Mouse (Mus musculus) 3T3-L1 (cell line): ENCODE results near the gene Mmp14.

Source experiments
- DNase-seq: peaks from one replicate; pipeline ENCODE4 v3.0.0-alpha.2; 2015; ENCODE audit warnings: low read depth, low spot score

Gene Mmp14

DNA sequence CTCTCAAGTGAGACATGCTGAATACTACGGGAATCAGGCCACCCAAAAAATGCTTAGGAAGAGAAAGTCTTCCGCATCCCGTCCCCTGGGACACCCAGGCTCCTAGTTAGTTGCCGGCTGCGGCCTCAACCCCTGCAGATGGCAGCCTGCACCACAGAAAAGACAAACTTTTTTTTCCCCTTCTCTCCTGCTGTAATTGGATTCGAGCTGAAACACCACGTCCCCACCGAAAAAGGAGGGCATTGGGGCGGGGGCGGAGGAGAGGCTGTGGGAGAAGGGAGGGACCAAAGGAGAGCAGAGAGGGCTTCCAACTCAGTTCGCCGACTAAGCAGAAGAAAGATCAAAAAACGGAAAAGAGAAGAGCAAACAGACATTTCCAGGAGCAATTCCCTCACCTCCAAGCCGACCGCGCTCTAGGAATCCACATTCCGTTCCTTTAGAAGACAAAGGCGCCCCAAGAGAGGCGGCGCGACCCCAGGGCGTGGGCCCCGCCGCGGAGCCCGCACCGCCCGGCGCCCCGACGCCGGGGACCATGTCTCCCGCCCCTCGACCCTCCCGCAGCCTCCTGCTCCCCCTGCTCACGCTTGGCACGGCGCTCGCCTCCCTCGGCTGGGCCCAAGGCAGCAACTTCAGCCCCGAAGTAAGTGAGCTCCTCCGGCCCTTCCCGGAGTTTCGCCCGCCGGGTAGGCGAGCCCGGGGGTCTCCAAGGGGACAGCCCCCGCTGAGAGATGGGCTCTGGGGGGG is at the start of gene Mmp14:
Gene Mmp14, plus strand, starts transcription at position 279 of the 744 bp plus-strand sequence.
- peak; percentile 92 for DNase-seq

DNA sequence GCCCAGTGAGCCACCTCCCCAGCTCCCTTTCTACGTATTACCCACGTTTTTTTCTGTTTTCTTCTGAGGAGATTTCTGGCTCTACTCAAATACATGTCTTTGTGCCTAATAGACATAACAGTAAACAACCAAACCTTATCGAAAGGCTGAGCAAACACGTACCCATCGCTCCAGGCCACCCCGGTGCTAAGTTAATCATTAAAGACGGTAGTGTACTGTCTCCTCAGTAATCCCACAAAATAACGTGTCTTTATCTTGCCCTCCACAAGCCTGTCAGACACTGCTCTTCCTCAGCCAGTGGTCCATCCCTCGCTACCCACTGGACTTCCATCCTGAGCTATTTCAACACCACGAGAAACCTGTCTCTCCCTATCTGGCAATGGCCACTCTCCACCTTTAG is 49.6 kb upstream of the Mmp14 start:
- DNase-seq, result no peak

DNA sequence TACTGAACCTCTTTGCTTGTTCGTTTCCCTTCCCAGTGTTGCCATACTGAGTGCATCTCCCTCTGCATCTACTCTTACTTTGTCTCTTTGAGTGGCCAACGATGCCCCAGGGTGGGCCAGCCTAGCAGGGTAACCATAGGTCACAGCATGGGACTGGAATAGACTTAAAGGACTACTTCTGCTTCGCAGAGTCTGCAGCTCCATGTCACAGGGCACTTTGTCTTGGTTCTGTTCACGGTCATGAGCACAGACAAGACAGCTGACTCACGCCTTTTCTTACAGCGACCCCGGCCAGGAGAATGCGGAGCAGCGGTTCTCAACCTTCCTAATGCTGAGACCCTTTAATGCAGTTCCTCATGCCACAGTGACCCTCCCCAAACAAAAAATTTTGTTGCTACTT is 48.8 kb upstream of the Mmp14 start:
- DNase-seq, result no peak

DNA sequence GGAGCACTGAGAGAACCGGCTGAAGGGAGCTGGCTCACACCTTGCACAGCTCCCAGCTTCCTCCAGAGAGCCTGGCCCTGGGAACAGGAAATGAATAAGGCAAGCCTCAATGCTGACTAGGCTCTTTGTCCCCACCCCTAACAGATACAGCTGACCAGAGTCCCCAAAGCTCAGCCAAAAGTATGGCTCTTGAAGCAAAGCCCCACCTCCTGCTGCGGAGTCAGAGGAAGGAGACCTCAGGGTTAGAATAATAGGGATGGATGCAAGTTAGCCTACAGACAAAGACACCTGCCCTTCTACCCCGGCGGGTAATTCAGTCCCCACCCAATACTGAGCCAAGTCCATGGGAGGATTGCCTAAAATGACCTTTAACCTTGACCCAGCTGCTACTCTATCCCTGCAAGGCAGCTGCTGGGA is 48.0 kb upstream of the Mmp14 start:
- peak; percentile 30 for DNase-seq

DNA sequence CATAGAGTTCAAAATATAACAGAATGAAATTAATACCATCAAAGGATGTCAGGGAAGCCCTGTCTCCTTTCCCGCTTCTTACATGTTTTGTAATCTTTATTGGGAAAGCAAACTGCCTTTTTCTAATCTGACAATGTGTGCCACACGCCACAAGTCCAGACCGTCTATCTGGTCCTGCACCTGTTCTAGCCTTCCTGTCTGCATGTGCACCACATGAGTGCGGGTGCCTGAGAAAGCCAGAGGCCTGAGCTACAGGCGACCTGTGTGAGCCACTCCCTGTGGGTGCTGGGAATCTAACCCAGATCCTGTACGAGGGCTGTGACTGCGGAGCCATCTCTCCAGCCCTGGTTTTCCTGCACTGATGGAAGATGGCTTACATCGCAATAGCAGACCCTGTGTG is 47.0 kb upstream of the Mmp14 start:
- DNase-seq, result no peak

DNA sequence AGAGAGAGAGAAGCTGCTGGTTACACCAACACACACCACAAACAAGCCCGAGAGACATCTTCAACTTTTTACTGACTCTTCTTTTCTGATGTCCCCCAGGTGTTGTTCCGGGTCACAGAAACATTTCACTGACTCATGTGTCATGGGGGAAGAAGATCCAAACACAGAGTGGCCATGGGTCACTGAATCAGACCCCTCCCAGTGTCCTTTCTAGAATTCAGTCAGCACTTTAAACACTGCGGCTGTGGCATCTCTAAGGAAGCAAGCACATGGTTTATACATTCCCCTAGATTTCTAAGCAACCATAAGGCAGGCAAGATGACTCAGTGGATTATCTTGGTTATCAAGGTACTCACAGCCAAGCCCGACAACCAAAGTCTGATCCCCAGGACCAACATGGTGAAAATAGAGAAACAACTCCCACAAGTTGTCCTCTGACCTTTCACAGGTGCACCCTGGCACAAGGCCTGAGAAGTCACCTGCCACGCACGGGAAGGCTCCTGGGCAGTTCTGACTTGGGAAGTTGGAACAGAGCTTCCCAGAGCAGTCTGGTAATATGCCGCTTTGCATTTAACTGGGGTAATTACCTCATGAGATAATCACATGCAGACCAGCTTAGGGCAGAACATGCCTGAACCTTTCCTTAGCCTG is 45.3 kb upstream of the Mmp14 start:
- no peak for DNase-seq

DNA sequence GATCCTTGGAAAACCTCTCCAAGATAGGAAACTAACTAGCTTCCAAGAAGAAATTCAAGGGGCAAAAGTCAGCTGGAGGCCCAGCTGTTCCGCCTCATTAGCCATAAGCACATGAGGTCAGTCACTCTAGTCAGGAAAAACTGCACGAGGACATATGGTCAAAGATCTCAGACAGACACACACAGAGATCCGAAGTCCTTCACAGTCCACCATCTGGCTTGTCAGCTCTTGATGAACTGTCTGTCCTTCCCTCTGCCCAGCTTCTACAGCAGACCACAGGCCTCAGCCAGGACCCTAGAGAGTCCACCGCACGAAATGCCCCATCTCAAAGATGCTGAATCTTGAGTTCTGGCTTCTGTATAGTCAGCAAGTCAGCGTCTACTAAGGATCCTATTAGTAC is 43.9 kb upstream of the Mmp14 start:
- no peak for DNase-seq

DNA sequence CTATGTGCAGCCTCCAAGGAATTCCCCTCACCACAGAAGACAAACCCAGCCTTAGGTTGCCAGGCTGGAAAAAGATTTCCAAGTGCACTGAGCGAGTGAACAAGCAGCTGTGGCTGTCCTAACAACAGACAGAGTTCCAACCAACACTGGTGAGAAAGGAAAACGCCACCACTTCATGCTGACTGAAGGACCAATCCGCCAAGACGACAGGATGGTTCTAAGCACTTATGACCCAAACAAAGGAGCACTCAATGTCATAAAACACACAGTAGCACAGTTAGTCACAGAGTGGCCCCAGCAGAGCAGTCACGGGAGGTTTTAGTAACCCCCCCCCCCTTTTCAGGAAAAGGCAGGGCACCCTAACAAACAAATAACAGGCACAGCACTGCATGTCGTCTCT is 40.6 kb upstream of the Mmp14 start:
- DNase-seq, result no peak

DNA sequence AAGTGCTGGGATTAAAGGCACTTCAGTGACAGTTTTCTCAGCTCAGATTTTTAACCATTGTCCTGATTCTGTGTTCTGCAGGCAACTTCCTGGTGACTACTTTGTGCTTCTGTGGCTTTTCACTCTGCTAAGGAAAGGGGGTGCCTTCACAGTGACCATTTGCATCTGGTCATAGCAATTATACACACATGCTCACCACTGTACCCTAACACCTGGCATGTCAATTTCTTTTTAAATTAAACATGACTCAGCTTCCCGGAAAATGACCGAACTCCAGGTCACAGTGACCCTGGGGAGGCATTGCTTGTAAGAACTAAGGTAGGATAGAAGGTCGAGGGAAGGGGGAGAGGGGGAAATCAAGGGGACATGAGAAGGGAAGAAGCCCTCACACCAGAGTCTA is 37.6 kb upstream of the Mmp14 start:
- DNase-seq, result no peak

DNA sequence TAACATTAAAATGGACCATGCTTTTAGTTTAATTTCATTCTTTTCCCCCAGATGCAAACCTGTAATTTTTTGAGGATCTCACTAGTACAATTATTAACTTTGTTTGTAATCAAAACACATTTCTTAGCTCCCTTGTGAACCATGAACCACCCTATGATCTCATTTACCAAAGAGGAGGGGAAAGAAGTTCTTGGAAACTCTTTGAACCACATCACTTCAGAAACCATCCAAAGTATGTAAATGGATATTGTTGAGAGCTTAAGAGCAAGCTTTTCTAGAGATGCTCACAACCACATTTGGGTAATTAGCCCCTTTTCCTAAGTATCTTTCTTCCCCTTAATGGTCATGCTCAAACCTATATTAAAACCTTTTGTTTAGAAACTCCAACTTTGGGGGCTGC is 37.1 kb upstream of the Mmp14 start:
- DNase-seq, result no peak

DNA sequence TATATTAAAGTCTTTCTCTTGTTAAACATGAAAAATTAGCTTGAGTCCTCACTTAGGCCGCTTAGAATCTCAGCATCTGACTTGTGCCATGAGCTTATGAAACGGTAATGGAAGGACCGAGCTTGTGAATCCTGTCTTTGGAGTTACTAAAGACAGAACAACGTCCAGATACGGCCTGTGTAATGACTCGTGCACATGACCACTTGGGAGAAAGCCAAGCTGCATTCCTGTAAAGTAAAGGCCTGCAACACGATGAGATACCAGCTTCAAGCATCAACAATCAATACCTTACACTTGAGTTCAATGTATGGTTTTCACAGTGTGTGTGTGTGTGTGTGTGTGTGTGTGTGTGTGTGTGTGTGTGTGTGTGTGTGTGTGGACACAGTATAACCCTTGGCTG is 34.7 kb upstream of the Mmp14 start:
- peak; percentile 9 for DNase-seq

DNA sequence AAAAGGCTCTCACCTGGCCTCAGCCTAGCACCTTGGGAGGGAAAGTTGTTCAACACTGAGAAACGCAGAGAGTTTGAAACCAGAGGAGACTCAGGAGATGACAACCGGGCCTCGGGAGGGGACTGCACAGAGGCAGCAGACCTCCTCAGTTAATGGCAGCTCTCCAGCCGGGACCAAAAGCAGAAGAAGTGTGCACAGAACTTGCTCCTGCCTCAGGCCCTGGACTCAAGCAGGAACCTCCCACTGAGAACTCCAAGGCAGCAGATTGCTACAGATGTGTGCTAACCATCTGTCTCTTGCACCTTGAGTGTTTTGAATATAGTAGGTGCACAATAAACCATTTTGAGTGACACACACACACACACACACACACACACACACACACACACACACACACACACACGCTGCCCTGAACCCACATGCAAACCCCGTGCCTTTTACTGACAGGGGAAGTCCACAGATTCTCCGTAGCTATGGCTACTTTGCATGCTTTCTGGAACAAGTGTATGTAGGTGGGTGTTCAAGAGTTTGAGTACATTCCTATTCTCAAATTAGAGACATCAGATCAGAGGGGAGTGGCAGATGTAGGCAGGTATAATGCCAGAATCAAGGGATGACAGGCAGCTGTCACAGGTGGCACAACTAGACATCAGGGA is 33.4 kb upstream of the Mmp14 start:
- DNase-seq, result no peak

DNA sequence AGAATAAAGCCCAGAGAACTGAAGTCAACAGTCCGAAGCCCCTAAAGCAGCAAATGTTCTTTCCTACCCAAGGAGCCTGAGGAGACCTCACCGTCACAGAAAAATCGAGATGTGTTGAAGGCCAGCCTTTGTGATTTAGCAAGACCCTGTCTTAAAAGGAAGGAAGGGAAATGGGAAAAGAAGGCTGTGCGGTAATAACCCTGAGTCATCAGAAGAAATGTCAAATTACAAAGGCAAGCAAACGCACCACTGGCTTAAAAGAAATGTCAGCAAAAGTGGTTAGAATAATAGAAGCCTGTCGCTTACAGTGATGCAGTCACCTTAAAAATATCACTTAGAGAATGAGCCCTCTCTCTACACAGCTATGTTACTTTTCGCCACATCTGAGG is 32.9 kb upstream of the Mmp14 start:
- peak; percentile 14 for DNase-seq

DNA sequence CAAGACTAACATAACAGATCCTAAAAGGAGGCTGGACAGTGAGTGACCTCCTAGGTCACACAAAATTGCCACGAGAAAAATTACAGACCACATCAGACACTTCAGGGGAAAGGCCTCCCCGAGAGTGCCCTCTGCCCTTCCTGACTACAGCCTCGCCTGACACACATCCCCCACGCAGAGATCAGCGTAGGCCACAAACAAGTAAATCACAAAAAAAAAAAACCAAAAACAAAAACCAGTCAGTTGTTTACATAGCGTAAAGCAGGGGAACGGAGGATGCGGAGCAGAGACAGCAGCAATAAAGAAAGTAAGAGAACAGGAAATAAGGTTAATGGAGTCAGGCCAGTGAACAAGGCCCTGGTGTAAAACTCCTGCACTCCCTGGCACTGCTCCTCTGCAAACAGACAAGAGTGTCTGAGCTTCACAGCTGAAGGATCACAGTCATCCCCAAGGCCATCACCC is 32.5 kb upstream of the Mmp14 start:
- no peak for DNase-seq

DNA sequence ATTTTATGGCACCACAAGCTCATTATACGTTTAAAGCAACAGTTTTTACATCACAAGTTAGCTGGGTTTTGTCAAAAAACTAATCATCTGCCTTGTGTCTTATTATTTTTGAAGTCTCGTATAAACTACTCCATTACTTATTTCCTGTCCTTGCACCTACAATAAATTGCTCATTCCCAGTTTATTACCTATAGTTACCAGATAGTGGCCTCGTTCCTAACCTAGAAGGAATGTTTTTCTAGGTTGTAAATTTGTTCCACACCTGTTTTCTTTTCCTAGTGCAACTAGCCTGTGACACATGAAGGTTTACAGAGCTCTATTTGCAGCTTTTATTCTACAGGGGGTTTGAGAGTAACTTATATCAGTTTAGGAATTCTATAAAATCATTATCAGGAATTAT is 29.7 kb upstream of the Mmp14 start:
- DNase-seq, result no peak

DNA sequence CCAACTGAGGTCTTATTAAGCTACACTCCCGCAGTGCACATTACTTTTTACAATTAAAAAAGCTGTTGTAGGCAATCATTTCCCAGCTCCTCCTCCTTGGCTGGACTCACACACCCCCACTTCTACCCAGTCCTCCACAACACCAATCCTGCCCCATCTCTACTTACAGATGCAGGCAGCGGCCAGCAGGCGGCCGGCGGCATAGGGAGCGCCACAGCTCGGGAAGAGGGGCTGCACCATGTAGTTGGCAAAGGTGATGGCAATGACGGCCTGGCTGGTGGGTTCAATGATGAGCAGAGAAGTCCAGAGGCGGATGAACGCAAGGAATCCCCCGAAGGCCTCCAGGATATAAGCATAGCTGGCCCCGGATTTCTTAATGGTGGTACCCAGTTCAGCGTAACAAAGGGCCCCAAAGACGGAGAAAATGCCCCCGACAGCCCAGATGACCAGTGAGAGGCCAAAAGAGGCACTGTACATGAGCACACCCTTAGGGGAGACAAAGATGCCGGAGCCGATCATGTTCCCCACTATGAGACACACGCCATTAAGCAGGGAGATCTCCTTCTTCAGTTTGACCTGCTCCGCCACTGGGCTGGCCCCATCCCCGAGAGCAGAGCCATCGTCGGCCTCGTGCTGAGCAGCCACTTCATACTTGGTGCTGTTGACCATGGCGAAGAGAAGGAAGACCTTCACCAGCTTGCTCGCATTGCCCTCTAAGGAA is 22.9 kb upstream of the Mmp14 start:
- no peak for DNase-seq

DNA sequence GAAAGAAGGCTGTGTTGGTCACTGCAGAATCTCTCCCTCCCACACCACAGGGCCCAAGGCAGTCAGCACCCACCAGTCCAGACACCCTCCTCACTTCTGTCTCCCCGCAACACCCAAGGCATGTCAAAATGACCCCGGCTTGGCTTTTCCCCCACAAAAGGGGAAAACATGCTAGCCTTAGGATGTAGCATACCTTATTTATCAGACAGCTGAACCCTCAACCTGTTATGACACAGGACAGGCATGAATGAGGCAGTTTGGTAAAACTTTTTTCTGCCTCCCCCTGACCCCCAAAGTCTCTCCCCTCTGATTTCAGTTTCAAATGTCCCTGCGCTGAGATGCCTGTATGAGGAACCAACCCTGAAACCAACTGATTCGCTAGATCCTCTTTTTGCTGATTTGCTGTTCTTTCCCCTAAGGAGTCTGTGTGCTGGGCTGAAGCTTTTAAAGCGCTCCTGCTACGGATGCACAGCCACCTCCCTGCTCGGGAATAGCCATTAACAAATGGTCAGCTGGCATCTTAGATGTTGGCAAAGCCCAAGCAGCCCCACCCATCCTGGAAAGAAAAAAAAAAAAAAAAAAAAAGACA is 22.3 kb upstream of the Mmp14 start:
- no peak for DNase-seq

DNA sequence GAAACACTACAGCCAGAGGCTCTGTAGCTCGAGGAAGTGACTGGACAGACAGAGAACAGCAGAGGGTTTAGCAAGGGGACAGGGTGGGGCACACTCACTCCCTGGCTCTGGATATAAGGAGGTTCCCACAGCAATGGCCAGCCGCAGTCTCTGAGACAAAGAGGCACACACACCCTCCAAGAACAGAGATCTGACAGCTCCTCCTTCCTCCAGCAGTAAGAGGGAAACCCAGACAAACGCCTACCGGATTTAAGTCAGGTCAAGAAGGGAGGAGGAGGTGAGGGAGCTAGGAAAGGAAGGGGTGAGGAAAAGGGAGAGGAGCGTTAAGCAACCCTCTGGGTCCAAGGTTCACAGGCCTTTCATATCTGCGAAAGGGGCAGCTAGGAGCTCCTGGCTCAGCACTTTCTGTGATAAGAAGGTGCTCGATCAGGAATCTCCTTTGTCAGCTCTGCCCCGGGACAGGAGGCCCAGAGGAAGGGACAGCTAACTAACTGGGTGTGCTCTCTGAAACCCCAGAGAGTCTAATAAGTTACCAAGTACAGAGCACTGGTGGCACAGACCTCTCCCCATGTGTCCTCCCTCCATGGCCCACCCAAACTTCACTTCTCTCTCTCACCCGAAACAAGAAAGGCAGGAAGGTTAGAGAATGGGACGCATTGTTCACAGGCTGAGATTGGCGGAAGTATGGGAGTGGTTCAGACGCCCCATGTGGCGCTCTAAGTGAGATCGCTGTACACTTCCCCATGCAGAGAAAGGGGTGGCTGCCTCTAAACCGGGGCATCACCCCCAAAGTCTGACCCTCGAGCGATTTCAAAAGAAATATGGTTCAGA is 21.2 kb upstream of the Mmp14 start:
- DNase-seq, result no peak

DNA sequence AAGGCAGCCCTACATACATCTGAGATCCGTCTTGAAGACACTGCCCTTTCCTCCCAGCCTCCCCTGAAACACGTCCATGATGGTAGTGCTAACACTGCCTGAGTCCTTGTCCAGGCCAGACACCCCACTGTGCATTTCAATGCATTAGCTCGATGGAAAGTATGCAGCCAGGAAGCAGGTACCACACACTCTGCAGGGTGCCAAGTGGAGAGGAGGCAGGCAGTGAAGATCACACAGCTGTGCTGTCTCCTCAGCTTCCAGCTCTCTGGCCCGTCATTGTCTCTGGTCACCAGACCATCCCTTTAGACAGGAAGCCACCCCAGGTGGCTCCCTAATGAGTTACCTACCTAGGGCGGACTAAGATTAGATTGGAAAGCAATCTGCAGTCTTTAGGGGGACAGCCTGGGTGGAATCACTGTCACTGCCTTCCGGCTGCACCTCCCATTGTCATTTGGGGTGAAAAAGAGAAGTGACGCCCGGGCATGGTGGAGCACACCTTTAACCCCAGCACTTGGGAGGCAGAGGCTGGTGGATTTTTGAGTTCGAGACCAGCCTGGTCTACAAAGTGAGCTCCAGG is 19.3 kb upstream of the Mmp14 start:
- DNase-seq, result no peak

DNA sequence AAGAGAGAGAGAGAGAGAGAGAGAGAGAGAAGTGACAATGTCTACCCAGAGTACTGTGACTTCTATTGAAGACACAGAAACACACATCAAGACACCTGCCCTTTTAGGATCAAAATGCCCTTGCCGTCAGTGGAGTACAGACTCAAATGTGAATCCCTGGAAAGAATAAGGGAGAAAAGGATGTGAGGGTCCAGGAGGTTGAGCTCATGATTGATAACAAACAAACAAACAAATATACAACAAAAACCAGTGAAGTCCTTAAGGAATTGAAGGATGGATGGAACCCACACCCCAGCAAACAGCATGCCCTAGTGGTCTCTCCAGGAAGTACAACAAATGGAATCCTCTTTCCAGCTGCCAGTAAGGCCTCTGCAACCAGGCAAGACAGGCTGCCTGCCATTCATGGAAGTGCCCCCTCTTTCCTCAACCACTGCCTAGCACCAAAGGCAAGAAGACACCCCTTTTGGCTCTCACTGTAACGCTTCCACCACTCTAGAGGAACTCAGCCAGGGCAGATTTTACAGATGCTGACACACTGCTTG is 18.7 kb upstream of the Mmp14 start:
- DNase-seq, result peak; percentile 73
